9 mouse cellular contexts compared by ENCODE assay signal in the genomic region with DNA sequence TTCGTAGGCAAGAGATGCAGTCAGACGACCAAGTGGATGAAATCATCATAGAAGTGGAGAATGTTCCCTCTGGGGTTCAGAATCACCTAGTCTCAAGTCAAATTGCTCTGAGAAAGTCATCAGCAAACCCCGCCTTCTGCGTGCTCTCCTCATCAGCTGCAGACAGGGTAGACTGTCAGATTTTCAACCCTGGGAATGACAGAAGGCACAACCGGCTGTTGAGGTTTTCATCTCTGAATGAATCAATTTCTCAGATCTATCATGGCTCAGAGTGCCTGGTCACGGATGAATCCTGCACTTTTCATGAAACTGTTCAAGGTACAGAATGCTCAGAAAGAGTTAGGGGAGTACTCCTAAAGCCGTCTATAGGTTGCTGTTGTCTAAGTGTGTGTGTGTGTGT. TPM values are rescaled to one million over a fixed set of nuclear protein-coding genes. Genes with fewer than 3 reads are reported as not detected.
"Had no signal": no experiment of that assay in that cellular context is flagged by ENCODE, and none has a peak within 500 bp of the region (broad histone marks: within the 10 kb centered on the region; RNA-seq: fewer than 3 reads in every experiment).

No protein-coding gene starts in this region.

- DNase-seq: kidney, adult 2 months; kidney, postnatal 25 days; liver; lung, adult 18-20 months; lung, postnatal 10 days; lung, postnatal 36 days; thymus, postnatal 36 days had no signal

RNA-seq across cellular contexts. Expression of a gene that starts 36.9 kb away (rescaled TPM):
- total RNA-seq: monocyte, adult 5-6 weeks; neutrophil, adult 5-6 weeks had no signal

RNA-seq across cellular contexts. Expression of a gene that starts 49.4 kb away (rescaled TPM):
- total RNA-seq: monocyte, adult 5-6 weeks had no signal
